Mouse (Mus musculus): ENCODE measurements around the gene Sema4d. TPM values are rescaled to one million over a fixed set of nuclear protein-coding genes. Genes with fewer than 3 reads are reported as not detected.

The Sema4d gene
- polyA plus RNA-seq, 1 experiment from 2014 or later: 23.8 TPM

DNA sequence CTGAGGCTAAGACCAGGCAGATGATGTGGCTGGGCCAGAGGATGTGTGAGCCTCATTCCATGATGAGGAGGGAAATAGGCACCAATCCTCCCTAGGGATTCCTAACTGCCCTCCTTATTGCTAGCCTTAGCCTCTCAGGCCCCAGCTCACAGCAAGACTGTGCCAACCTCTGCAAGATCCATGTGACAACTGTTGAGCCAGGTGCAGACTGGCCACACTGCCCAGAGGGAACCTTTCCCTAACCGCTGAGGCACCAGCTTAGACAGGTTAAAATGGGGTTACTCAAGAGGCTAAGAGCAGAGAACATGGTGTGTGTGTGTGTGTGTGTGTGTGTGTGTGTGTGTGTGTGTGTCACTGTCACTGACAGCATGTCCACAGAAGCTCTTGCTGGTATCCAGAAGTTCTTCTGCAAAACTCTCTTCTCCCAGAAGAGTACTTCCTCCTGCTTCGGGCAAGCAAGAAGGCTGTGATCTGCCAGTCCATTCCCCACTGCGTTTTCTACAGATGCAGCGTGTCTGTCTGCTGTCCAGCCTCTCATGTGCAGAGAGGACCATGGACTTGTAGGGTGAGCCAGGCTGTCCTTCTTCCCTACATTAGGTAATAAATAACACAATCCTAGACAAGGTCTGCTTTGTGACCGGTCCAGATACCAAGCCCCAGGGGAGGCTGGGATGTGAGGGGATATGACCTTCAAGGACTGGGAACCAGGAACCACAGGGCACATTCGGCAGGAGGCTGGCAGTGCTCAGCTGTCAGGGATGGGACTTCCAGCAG lies 24.8 kb upstream of the Sema4d start:
- Histone ChIP-seq H3K4me3 (replicated peaks; ENCODE audit: low read depth, low read length) (no peak overlapping the region), H3K9ac (ENCODE audit: low read depth, low read length) (no peak overlapping the region), H3K27ac (peak overlapping the region; percentile 36; the same call in 1 of the 2 replicates), H3K36me3 (ENCODE audit: insufficient read depth, low read length) (no peaks in the 10 kb centered on the region), H3K9me3 (replicated peaks; ENCODE audit: low read length) (no peaks in the 10 kb centered on the region), H3K4me2 (ENCODE audit: low read length) (no peak overlapping the region), H3K4me1 (replicated peaks; ENCODE audit: insufficient read depth, low read length) (no peaks in the 10 kb centered on the region), H3K27me3 (ENCODE audit: insufficient read depth, low read length) (no peaks in the 10 kb centered on the region)
- no peak for TF ChIP-seq CTCF (IDR thresholded peaks at IDR 0.05; ENCODE audit: low read depth)
- 47% methylated on average over 6 of the region's 6 CpGs for WGBS
- ATAC-seq (replicated peaks; ENCODE audit: low FRiP score, low read depth): peak; percentile 90
- DNase-seq (ENCODE audit: low spot score): peak; percentile 18

DNA sequence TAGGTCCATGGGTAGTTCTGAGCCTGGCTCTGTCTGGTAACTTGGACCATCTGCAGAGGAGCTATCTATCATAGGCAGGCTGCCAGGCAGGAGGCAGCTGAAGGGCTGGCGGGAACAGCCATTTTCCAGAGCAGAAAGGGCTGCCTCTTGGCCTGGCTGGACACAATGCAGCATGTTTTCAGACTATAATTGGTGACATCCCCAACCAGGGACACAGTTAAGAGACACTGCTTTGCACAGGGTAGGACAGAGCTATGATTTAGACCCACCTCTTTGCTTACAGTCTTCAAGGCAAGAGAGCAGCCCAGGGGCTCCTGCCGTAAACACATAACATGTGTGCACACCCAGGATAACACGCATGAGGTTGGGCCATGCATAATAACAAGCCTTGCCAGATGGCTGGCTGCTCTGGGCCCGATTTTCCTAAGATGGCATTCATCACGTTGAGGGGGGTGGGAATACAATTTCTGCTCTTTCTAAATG lies 23.1 kb upstream of the Sema4d start:
- Histone ChIP-seq H3K36me3 (ENCODE audit: insufficient read depth, low read length) (no peaks in the 10 kb centered on the region), H3K27ac (no peak overlapping the region), H3K9ac (ENCODE audit: low read depth, low read length) (no peak overlapping the region), H3K9me3 (replicated peaks; ENCODE audit: low read length) (no peaks in the 10 kb centered on the region), H3K4me3 (replicated peaks; ENCODE audit: low read depth, low read length) (no peak overlapping the region), H3K27me3 (ENCODE audit: insufficient read depth, low read length) (no peaks in the 10 kb centered on the region), H3K4me2 (ENCODE audit: low read length) (no peak overlapping the region), H3K4me1 (replicated peaks; ENCODE audit: insufficient read depth, low read length) (no peaks in the 10 kb centered on the region)
- no peak for TF ChIP-seq CTCF (IDR thresholded peaks at IDR 0.05; ENCODE audit: low read depth)
- no peak for ATAC-seq (replicated peaks; ENCODE audit: low FRiP score, low read depth)
- WGBS: 78% methylated on average over 5 of the region's 5 CpGs
- DNase-seq (ENCODE audit: low spot score): no peak

DNA sequence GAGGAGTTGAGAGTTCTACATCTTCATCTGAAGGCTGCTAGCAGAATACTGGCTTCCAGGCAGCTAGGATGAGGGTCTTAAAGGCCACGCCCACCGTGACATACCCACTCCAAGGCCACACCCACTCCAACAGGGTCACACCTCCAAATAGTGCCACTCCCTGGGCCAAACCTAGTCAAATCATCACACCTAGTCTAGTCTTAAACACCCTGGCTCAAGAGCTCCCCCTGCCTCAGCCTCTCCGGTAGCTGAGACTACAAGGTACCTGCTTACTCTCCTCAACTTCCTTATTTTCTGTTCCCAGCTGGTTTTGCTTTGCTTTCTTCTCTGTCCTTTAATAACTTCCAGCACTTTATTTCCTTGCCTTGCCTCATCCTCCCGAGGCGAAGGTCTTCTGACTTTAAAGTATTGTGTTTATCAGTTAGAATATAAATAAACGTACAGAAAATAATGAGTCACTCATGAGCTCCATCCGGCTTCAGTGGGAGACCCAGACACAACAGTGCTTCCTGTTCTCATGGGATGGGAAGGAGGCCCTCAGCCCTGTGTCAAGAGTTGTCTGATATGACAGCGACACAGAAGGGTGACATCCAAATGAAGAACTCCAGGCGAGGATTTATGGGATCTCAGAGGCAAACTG lies 22.4 kb upstream of the Sema4d start:
- 68% methylated on average over 9 of the region's 9 CpGs for WGBS
- H3K36me3 ChIP-seq (ENCODE audit: insufficient read depth, low read length): no peaks in the 10 kb centered on the region
- no peaks in the 10 kb centered on the region for H3K27me3 ChIP-seq (ENCODE audit: insufficient read depth, low read length)
- H3K4me1 ChIP-seq (replicated peaks; ENCODE audit: insufficient read depth, low read length): no peaks in the 10 kb centered on the region
- peak; percentile 43 for TF ChIP-seq CTCF (IDR thresholded peaks at IDR 0.05; ENCODE audit: low read depth)
- H3K9ac ChIP-seq (ENCODE audit: low read depth, low read length): no peak overlapping the region
- H3K9me3 ChIP-seq (replicated peaks; ENCODE audit: low read length): no peaks in the 10 kb centered on the region
- no peak overlapping the region for H3K4me2 ChIP-seq (ENCODE audit: low read length)
- H3K4me3 ChIP-seq (replicated peaks; ENCODE audit: low read depth, low read length): no peak overlapping the region
- ATAC-seq (replicated peaks; ENCODE audit: low FRiP score, low read depth): no peak
- no peak overlapping the region for H3K27ac ChIP-seq
- DNase-seq (ENCODE audit: low spot score): no peak

DNA sequence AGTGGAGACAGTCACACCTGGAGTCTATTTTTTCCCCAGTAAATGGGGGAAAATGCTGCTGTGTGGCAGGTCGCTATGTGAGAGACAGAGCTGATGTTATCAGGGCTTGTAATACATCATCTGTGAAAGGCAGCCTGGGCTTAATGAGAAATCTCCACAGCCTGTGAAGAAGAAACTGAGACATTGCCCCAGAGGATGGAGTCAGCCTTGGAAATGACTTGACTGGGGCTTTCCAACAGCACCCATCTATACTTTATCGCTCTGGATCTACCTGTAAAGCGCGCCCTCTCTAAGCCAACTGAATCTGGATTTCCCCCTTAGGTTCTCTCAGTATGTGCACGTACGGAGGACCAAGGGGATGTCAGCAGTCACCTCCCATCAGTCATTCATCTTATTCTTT lies 21.1 kb upstream of the Sema4d start:
- DNase-seq (ENCODE audit: low spot score): no peak
- no peaks in the 10 kb centered on the region for H3K9me3 ChIP-seq (replicated peaks; ENCODE audit: low read length)
- TF ChIP-seq CTCF (IDR thresholded peaks at IDR 0.05; ENCODE audit: low read depth): no peak
- no peaks in the 10 kb centered on the region for H3K4me1 ChIP-seq (replicated peaks; ENCODE audit: insufficient read depth, low read length)
- no peak overlapping the region for H3K4me2 ChIP-seq (ENCODE audit: low read length)
- H3K4me3 ChIP-seq (replicated peaks; ENCODE audit: low read depth, low read length): no peak overlapping the region
- H3K36me3 ChIP-seq (ENCODE audit: insufficient read depth, low read length): no peaks in the 10 kb centered on the region
- WGBS: 87% methylated on average over 6 of the region's 6 CpGs
- H3K9ac ChIP-seq (ENCODE audit: low read depth, low read length): no peak overlapping the region
- H3K27ac ChIP-seq: no peak overlapping the region
- no peaks in the 10 kb centered on the region for H3K27me3 ChIP-seq (ENCODE audit: insufficient read depth, low read length)
- no peak for ATAC-seq (replicated peaks; ENCODE audit: low FRiP score, low read depth)

DNA sequence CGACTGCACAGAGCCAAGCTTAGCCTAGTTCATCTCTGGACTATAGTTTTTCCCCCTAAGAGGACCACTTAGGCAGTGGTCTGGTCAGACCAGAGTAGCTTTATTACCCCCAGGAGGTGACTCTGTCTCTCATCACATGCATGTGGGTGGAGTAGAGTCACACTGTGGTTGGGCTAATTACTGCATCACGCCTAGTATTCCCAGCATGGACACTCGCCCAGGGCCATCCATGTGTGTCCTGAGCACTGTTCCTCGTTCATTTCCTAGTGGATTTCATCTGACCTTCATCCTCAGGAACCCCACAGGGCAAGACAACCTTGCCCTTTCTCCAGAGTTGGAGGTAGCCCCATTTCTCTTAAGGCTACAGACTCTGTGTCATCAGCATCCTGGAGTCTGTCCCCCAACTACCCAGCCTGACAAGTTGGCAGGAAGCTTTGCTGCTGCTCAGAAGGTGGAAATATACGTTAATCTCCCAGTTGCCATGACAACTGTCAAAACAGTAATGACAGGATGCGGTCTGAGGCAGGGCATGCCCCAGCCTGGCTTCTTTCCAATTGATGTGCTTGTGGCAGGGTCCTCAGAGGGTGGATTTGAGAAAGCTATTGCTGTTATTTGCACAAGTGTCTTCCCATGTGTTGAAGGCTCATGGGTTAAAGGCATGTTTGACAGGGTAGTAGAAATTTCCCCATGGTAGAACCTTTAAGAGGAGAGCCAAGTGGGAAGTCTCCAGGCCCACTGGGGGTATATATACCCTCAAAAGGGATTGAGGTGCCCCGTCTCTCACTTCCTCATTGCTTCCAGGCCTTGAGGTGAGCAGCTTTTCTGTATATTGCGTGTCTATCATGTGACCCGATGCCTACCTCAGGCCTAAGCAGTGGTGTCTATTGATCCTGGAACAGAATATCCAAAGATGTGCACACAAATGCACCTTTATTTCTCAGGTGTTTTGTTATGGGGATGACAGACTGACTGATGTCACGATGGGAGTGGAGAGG lies 20.4 kb upstream of the Sema4d start:
- H3K36me3 ChIP-seq (ENCODE audit: insufficient read depth, low read length): no peaks in the 10 kb centered on the region
- WGBS: 55% methylated on average over 10 of the region's 10 CpGs
- no peaks in the 10 kb centered on the region for H3K4me1 ChIP-seq (replicated peaks; ENCODE audit: insufficient read depth, low read length)
- DNase-seq (ENCODE audit: low spot score): no peak
- no peak overlapping the region for H3K27ac ChIP-seq
- no peak overlapping the region for H3K9ac ChIP-seq (ENCODE audit: low read depth, low read length)
- H3K4me3 ChIP-seq (replicated peaks; ENCODE audit: low read depth, low read length): no peak overlapping the region
- no peaks in the 10 kb centered on the region for H3K27me3 ChIP-seq (ENCODE audit: insufficient read depth, low read length)
- no peak for ATAC-seq (replicated peaks; ENCODE audit: low FRiP score, low read depth)
- no peak overlapping the region for H3K4me2 ChIP-seq (ENCODE audit: low read length)
- TF ChIP-seq CTCF (IDR thresholded peaks at IDR 0.05; ENCODE audit: low read depth): no peak
- H3K9me3 ChIP-seq (replicated peaks; ENCODE audit: low read length): no peaks in the 10 kb centered on the region

DNA sequence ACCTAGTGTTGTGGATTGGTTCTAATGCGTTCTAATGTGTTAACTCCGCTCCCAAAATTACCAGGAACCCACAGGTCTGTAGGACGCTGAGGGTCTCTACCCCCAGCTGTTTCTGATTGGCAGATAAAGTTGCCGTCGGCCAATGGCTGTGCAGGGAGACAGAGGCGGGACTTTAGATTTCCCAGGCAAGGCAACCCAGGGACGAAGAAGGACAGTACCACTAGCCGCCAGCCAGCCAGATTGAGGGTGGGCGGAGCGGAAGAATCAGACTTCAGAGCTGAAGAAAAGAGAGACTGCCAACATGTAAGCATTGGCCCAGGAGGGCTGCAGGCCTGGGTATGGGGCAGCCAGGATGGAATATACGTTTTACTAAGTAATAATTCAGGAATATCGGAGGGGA lies 14.6 kb upstream of the Sema4d start:
- Histone ChIP-seq H3K4me1 (replicated peaks; ENCODE audit: insufficient read depth, low read length) (no peaks in the 10 kb centered on the region), H3K9me3 (replicated peaks; ENCODE audit: low read length) (no peaks in the 10 kb centered on the region), H3K4me3 (replicated peaks; ENCODE audit: low read depth, low read length) (no peak overlapping the region), H3K36me3 (ENCODE audit: insufficient read depth, low read length) (no peaks in the 10 kb centered on the region), H3K9ac (ENCODE audit: low read depth, low read length) (no peak overlapping the region), H3K4me2 (ENCODE audit: low read length) (no peak overlapping the region), H3K27me3 (ENCODE audit: insufficient read depth, low read length) (no peaks in the 10 kb centered on the region), H3K27ac (no peak overlapping the region)
- peak; percentile 57; the same call in 1 of the 2 replicates for ATAC-seq (replicated peaks; ENCODE audit: low FRiP score, low read depth)
- 34% methylated on average over 12 of the region's 12 CpGs for WGBS
- TF ChIP-seq CTCF (IDR thresholded peaks at IDR 0.05; ENCODE audit: low read depth): no peak
- DNase-seq (ENCODE audit: low spot score): no peak

Measured in kidney, postnatal 0 days (tissue).